Mouse (Mus musculus): ENCODE data around the gene Syce2. TPM values are rescaled to one million over a fixed set of nuclear protein-coding genes. Genes with fewer than 3 reads are reported as not detected.

Syce2 gene
- polyA plus RNA-seq, 1 experiment from 2014 or later, result 110 TPM

- under 1% methylated on average over 30 of the region's 30 CpGs for WGBS (ENCODE audit: insufficient replicate concordance)
- H3K4me3 ChIP-seq, result peak overlapping the region; percentile 97
- H3K9ac ChIP-seq, result peak overlapping the region; percentile 88
- no peaks in the 10 kb centered on the region for H3K27me3 ChIP-seq (replicated peaks)
- H3K36me3 ChIP-seq, result peaks cover 49% of the 10 kb centered on the region
- H3K4me1 ChIP-seq, result peaks cover 61% of the 10 kb centered on the region
- peak overlapping the region; percentile 88 for H3K4me2 ChIP-seq
- H3K27ac ChIP-seq, result peak overlapping the region; percentile 87
- no peaks in the 10 kb centered on the region for H3K9me3 ChIP-seq (replicated peaks)
- peak; percentile 41 for ATAC-seq
These were observed 25.7 kb upstream of the Syce2 start for GRCm38 (mm10) chr8:84846094-84846721.

- H3K36me3 ChIP-seq, result peaks cover 41% of the 10 kb centered on the region
- WGBS (ENCODE audit: insufficient replicate concordance), result under 1% methylated on average over 55 of the region's 55 CpGs
- no peaks in the 10 kb centered on the region for H3K27me3 ChIP-seq (replicated peaks)
- H3K4me3 ChIP-seq, result peak within 1 kb of the TSS; percentile 97
- H3K27ac ChIP-seq, result peak within 1 kb of the TSS; percentile 97
- H3K9ac ChIP-seq, result peak within 1 kb of the TSS; percentile 88
- peak; percentile 98 for ATAC-seq
- peaks cover 53% of the 10 kb centered on the region for H3K4me1 ChIP-seq
- H3K4me2 ChIP-seq, result peak within 1 kb of the TSS; percentile 88
- H3K9me3 ChIP-seq (replicated peaks), result no peaks in the 10 kb centered on the region
These were observed 25.0 kb upstream of the Syce2 start, which contains the start of gene Calr for GRCm38 (mm10) chr8:84846722-84847572. Gene Calr, minus strand, starts transcription at chr8:84846934.

- Histone ChIP-seq H3K9me3 (replicated peaks) (no peaks in the 10 kb centered on the region), H3K36me3 (peaks cover 32% of the 10 kb centered on the region), H3K27ac (peak overlapping the region; percentile 97), H3K4me1 (peaks cover 45% of the 10 kb centered on the region), H3K27me3 (replicated peaks) (no peaks in the 10 kb centered on the region), H3K4me2 (peak overlapping the region; percentile 88), H3K4me3 (peak overlapping the region; percentile 97), H3K9ac (peak overlapping the region; percentile 79)
- ATAC-seq, result no peak
- 13% methylated on average over 6 of the region's 6 CpGs for WGBS (ENCODE audit: insufficient replicate concordance)
These were observed 24.1 kb upstream of the Syce2 start for GRCm38 (mm10) chr8:84847684-84848435.

GRCm38 (mm10) chr8:84856434-84856833 lies 15.5 kb upstream of the Syce2 start:
- peak overlapping the region; percentile 91; the same call in 1 of the 2 replicates for H3K27ac ChIP-seq
- H3K4me1 ChIP-seq, result peaks cover 28% of the 10 kb centered on the region
- H3K36me3 ChIP-seq, result peaks cover 33% of the 10 kb centered on the region
- peak overlapping the region; percentile 94 for H3K4me3 ChIP-seq
- no peak overlapping the region for H3K9ac ChIP-seq
- no peak; the same call in 1 of the 2 replicates for ATAC-seq
- H3K9me3 ChIP-seq (replicated peaks), result no peaks in the 10 kb centered on the region
- WGBS (ENCODE audit: insufficient replicate concordance), result 89% methylated on average over 3 of the region's 3 CpGs
- H3K27me3 ChIP-seq (replicated peaks), result no peaks in the 10 kb centered on the region
- H3K4me2 ChIP-seq, result peak overlapping the region; percentile 85

- H3K9ac ChIP-seq, result peak within 1 kb of the TSS; percentile 96
- H3K27me3 ChIP-seq (replicated peaks), result no peaks in the 10 kb centered on the region
- H3K9me3 ChIP-seq (replicated peaks), result no peaks in the 10 kb centered on the region
- peak within 1 kb of the TSS; percentile 94 for H3K4me3 ChIP-seq
- WGBS (ENCODE audit: insufficient replicate concordance), result under 1% methylated on average over 39 of the region's 39 CpGs
- ATAC-seq, result peak; percentile 91
- peaks cover 38% of the 10 kb centered on the region for H3K36me3 ChIP-seq
- H3K27ac ChIP-seq, result peak within 1 kb of the TSS; percentile 91
- H3K4me2 ChIP-seq, result peak within 1 kb of the TSS; percentile 85
- H3K4me1 ChIP-seq, result peaks cover 28% of the 10 kb centered on the region
These were observed 15.0 kb upstream of the Syce2 start, which contains the start of gene Farsa for GRCm38 (mm10) chr8:84856864-84857441. Gene Farsa, plus strand, starts transcription at chr8:84856989.

- 3% methylated on average over 54 of the region's 54 CpGs for WGBS (ENCODE audit: insufficient replicate concordance)
- H3K27ac ChIP-seq, result peak overlapping the region; percentile 89
These were observed 526 bp downstream of the Syce2 start for GRCm38 (mm10) chr8:84872309-84872965.

GRCm38 (mm10) chr8:84873016-84873415 lies 1.1 kb downstream of the Syce2 start:
- H3K4me3 ChIP-seq, result peak overlapping the region; percentile 65
- 73% methylated on average over 4 of the region's 4 CpGs for WGBS (ENCODE audit: insufficient replicate concordance)
- H3K9ac ChIP-seq, result peak overlapping the region; percentile 81
- no peaks in the 10 kb centered on the region for H3K27me3 ChIP-seq (replicated peaks)
- peaks cover 53% of the 10 kb centered on the region for H3K4me1 ChIP-seq
- H3K27ac ChIP-seq, result 0 out of 2 replicates have a peak overlapping the region, but pooled peaks have one; percentile 4
- H3K36me3 ChIP-seq, result peaks cover 37% of the 10 kb centered on the region
- H3K4me2 ChIP-seq, result peak overlapping the region; percentile 100
- no peaks in the 10 kb centered on the region for H3K9me3 ChIP-seq (replicated peaks)
- ATAC-seq, result no peak

More at GRCm38 (mm10) chr8:84872309-84872965, 526 bp downstream of the Syce2 start:
- peak overlapping the region; percentile 81 for H3K9ac ChIP-seq
- H3K4me3 ChIP-seq, result peak overlapping the region; percentile 65
- peak overlapping the region; percentile 100 for H3K4me2 ChIP-seq
- peaks cover 47% of the 10 kb centered on the region for H3K4me1 ChIP-seq
- peaks cover 38% of the 10 kb centered on the region for H3K36me3 ChIP-seq
- no peaks in the 10 kb centered on the region for H3K9me3 ChIP-seq (replicated peaks)
- peak; percentile 70 for ATAC-seq
- no peaks in the 10 kb centered on the region for H3K27me3 ChIP-seq (replicated peaks)

GRCm38 (mm10) chr8:84874339-84874738 lies 2.4 kb downstream of the Syce2 start:
- 64% methylated on average over 3 of the region's 3 CpGs for WGBS (ENCODE audit: insufficient replicate concordance)

GRCm38 (mm10) chr8:84877297-84878035 lies 5.6 kb downstream of the Syce2 start:
- H3K4me1 ChIP-seq, result peaks cover 53% of the 10 kb centered on the region
- H3K9ac ChIP-seq, result no peak overlapping the region
- WGBS (ENCODE audit: insufficient replicate concordance), result 62% methylated on average over 3 of the region's 3 CpGs
- H3K27ac ChIP-seq, result peak overlapping the region; percentile 3; the same call in 1 of the 2 replicates
- H3K36me3 ChIP-seq, result peaks cover 20% of the 10 kb centered on the region
- H3K4me2 ChIP-seq, result no peak overlapping the region
- H3K4me3 ChIP-seq, result no peak overlapping the region
- H3K9me3 ChIP-seq (replicated peaks), result no peaks in the 10 kb centered on the region
- no peak for ATAC-seq
- no peaks in the 10 kb centered on the region for H3K27me3 ChIP-seq (replicated peaks)

More at GRCm38 (mm10) chr8:84874339-84874738, 2.4 kb downstream of the Syce2 start:
- H3K27ac ChIP-seq, result peak overlapping the region; percentile 76
- H3K36me3 ChIP-seq, result peaks cover 25% of the 10 kb centered on the region
- 0 out of 2 replicates have a peak, but pooled peaks have one; percentile 19 for ATAC-seq
- H3K9me3 ChIP-seq (replicated peaks), result no peaks in the 10 kb centered on the region
- H3K9ac ChIP-seq, result no peak overlapping the region
- H3K4me1 ChIP-seq, result peaks cover 66% of the 10 kb centered on the region
- no peaks in the 10 kb centered on the region for H3K27me3 ChIP-seq (replicated peaks)
- H3K4me2 ChIP-seq, result peak overlapping the region; percentile 23; the same call in 1 of the 2 replicates
- no peak overlapping the region for H3K4me3 ChIP-seq

GRCm38 (mm10) chr8:84878915-84879314 lies 7.0 kb downstream of the Syce2 start:
- Histone ChIP-seq H3K27ac (peak overlapping the region; percentile 50; the same call in 1 of the 2 replicates), H3K36me3 (peaks cover 32% of the 10 kb centered on the region), H3K4me1 (peaks cover 38% of the 10 kb centered on the region), H3K9me3 (replicated peaks) (no peaks in the 10 kb centered on the region), H3K27me3 (replicated peaks) (no peaks in the 10 kb centered on the region), H3K4me2 (no peak overlapping the region), H3K9ac (no peak overlapping the region), H3K4me3 (no peak overlapping the region)
- WGBS (ENCODE audit: insufficient replicate concordance), result 73% methylated on average over 1 of the region's 1 CpGs
- peak; percentile 78 for ATAC-seq

All from liver, embryonic 12.5 days (tissue).